Mouse (Mus musculus) ES-Bruce4 (cell line): ENCODE data around the gene Arfip1. TPM values are rescaled to one million over a fixed set of nuclear protein-coding genes. Genes with fewer than 3 reads are reported as not detected.

Source experiments
- H3K27ac ChIP-seq: 2 replicates; pipeline ENCODE4 v1.5.1; 2012; ENCODE audit warnings: low read length, inconsistent platforms; ENCODE audit not compliant: insufficient read depth
- H3K27me3 ChIP-seq: 2 replicates; pipeline ENCODE4 v1.6.1; 2012; ENCODE audit warnings: mild to moderate bottlenecking, low read length, inconsistent platforms; ENCODE audit not compliant: control insufficient read depth, poor library complexity, insufficient read depth, severe bottlenecking
- H3K36me3 ChIP-seq: 2 replicates; pipeline ENCODE4 v1.6.1; 2012; ENCODE audit warnings: inconsistent platforms, mild to moderate bottlenecking, low read length, moderate library complexity; ENCODE audit not compliant: control insufficient read depth, poor library complexity, insufficient read depth, severe bottlenecking
- H3K4me1 ChIP-seq: one replicate; pipeline ENCODE4 v1.8.1; 2011; ENCODE audit warnings: low read length; ENCODE audit not compliant: control insufficient read depth, insufficient read depth
- H3K4me3 ChIP-seq: 2 replicates; pipeline ENCODE4 v1.5.1; 2011; ENCODE audit warnings: low read depth, mild to moderate bottlenecking, low read length
- H3K9ac ChIP-seq: 2 replicates; pipeline ENCODE4 v1.6.1; 2012; ENCODE audit warnings: low read depth, mild to moderate bottlenecking, inconsistent platforms; ENCODE audit not compliant: poor library complexity, severe bottlenecking
- H3K9me3 ChIP-seq: replicated peaks from 2 replicates; pipeline ENCODE4 v1.6.1; 2012; ENCODE audit warnings: mild to moderate bottlenecking, low read length, inconsistent platforms; ENCODE audit not compliant: control insufficient read depth, poor library complexity, insufficient read depth, severe bottlenecking
- CTCF ChIP-seq: IDR thresholded peaks from one replicate; pipeline ENCODE4 v1.8.1; 2011; ENCODE audit warnings: low read depth, low read length
- EP300 ChIP-seq: IDR thresholded peaks from 2 replicates; pipeline ENCODE4 v1.6.1; 2011; ENCODE audit warnings: low read depth, low read length; ENCODE audit not compliant: insufficient read depth
- POLR2A ChIP-seq: IDR thresholded peaks from one replicate; pipeline ENCODE4 v1.8.1; 2011; ENCODE audit warnings: low read length; ENCODE audit not compliant: insufficient read depth
- polyA plus RNA-seq: library from polyadenylated mRNA; stranded (reverse); fragments of >200 nt; gene quantifications from 2 replicates; pipeline ENCODE4 v1.2.4, GENCODE M21; 2011; ENCODE audit warnings: low read depth; ENCODE audit not compliant: missing spikeins, insufficient read depth, insufficient read length

The Arfip1 gene
- polyA plus RNA-seq, 1 experiment = 32.9 TPM

- no peaks in the 10 kb centered on the region for H3K4me1 ChIP-seq
- no peak for TF ChIP-seq POLR2A
- no peak for TF ChIP-seq CTCF
- no peak for TF ChIP-seq EP300
- H3K4me3 ChIP-seq = no peak overlapping the region
- H3K27me3 ChIP-seq = peaks cover 2% of the 10 kb centered on the region; the same call in 1 of the 2 replicates
- no peaks in the 10 kb centered on the region for H3K9me3 ChIP-seq
- no peak overlapping the region for H3K9ac ChIP-seq
- H3K36me3 ChIP-seq = no peaks in the 10 kb centered on the region
- H3K27ac ChIP-seq = no peak overlapping the region
These were observed 16.3 kb upstream of the Arfip1 start for GRCm38 (mm10) chr3:84598756-84599155.

- H3K36me3 ChIP-seq = no peaks in the 10 kb centered on the region
- no peak overlapping the region for H3K4me3 ChIP-seq
- no peak overlapping the region for H3K9ac ChIP-seq
- H3K27ac ChIP-seq = no peak overlapping the region
- no peaks in the 10 kb centered on the region for H3K9me3 ChIP-seq
- peaks cover 2% of the 10 kb centered on the region; the same call in 1 of the 2 replicates for H3K27me3 ChIP-seq
- H3K4me1 ChIP-seq = no peaks in the 10 kb centered on the region
- TF ChIP-seq POLR2A (no peak), EP300 (no peak), CTCF (no peak)
These were observed 15.7 kb upstream of the Arfip1 start for GRCm38 (mm10) chr3:84597996-84598734.

- Histone ChIP-seq H3K9ac (no peak overlapping the region), H3K4me3 (no peak overlapping the region), H3K4me1 (no peaks in the 10 kb centered on the region), H3K27me3 (peaks cover 2% of the 10 kb centered on the region; the same call in 1 of the 2 replicates), H3K27ac (no peak overlapping the region), H3K9me3 (no peaks in the 10 kb centered on the region), H3K36me3 (no peaks in the 10 kb centered on the region)
- TF ChIP-seq EP300 (no peak), CTCF (no peak), POLR2A (no peak)
These were observed 13.3 kb upstream of the Arfip1 start for GRCm38 (mm10) chr3:84595677-84596234.

- Histone ChIP-seq H3K27me3 (peaks cover 2% of the 10 kb centered on the region; the same call in 1 of the 2 replicates), H3K36me3 (no peaks in the 10 kb centered on the region), H3K4me3 (no peak overlapping the region), H3K9me3 (no peaks in the 10 kb centered on the region), H3K4me1 (no peaks in the 10 kb centered on the region), H3K9ac (no peak overlapping the region), H3K27ac (no peak overlapping the region)
- no peak for TF ChIP-seq EP300
- TF ChIP-seq CTCF = no peak
- TF ChIP-seq POLR2A = no peak
These were observed 12.7 kb upstream of the Arfip1 start for GRCm38 (mm10) chr3:84594894-84595676.

- Histone ChIP-seq H3K9ac (no peak within 1 kb of the TSS), H3K4me1 (no peaks in the 10 kb centered on the region), H3K4me3 (no peak within 1 kb of the TSS), H3K9me3 (no peaks in the 10 kb centered on the region), H3K27ac (no peak within 1 kb of the TSS), H3K36me3 (no peaks in the 10 kb centered on the region), H3K27me3 (peaks cover 2% of the 10 kb centered on the region; the same call in 1 of the 2 replicates)
- TF ChIP-seq POLR2A (no peak), EP300 (no peak), CTCF (no peak)
These were observed 10.8 kb upstream of the Arfip1 start, which contains the start of gene Tigd4 for GRCm38 (mm10) chr3:84593274-84593673. TSS of gene Tigd4 (plus strand) at chr3:84593574.

- H3K9me3 ChIP-seq = no peaks in the 10 kb centered on the region
- no peaks in the 10 kb centered on the region for H3K27me3 ChIP-seq
- H3K4me1 ChIP-seq = no peaks in the 10 kb centered on the region
- H3K4me3 ChIP-seq = no peak overlapping the region
- H3K27ac ChIP-seq = no peak overlapping the region
- H3K36me3 ChIP-seq = no peaks in the 10 kb centered on the region
- H3K9ac ChIP-seq = no peak overlapping the region
- no peak for TF ChIP-seq POLR2A
- TF ChIP-seq CTCF = no peak
- TF ChIP-seq EP300 = no peak
These were observed 4.3 kb upstream of the Arfip1 start for GRCm38 (mm10) chr3:84586736-84587135.
